Mouse (Mus musculus): ENCODE data around the gene Nrros.

The Nrros gene

DNA sequence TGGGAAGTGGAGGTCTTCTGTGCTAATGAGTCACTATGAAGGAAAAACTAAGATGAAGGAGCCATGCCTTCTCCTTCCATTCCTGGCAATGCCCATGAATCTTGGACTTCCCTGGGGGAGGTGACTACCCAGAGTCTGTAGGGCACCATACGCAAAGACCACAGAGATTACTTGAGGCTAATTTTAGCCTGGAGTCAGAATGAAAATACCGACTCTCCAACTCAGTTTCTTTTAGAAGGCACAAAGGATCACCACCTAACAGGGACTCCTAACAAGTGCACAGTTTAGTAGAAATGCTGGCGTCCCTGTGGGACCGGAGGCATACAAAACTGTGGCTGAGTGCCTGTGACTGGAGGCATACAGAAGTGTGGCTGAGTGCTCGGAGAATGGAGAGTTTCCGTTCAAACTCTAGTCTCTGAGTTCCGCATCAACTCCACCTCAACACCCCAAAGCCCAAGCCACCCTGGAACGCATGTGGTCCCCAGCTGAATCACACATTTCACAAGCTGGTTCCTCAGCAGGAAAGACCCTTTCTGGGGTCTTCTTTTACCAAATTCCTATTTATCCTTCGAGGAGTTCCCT lies 4.6 kb downstream of the Nrros start:
- DNase-seq (ENCODE audit: low spot score): no peak

DNA sequence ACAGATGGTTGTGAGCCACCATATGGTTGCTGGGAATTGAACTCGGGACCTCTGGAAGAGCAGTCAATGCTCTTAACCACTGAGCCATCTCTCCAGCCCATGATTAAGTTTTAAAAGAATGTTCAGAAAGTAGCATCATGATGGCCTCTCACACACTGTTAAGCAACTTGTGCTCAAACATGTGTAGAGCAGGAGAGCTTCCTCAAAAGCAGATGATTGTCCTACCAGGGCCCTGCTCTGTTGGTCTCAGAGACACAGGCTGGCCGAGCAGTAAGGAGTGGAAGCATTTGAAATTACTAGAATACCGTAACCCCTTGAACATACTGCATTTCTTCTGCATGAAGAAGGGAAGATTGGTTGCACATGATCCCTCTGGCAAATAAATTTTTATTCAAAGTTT lies 6.4 kb downstream of the Nrros start:
- DNase-seq (ENCODE audit: low spot score): no peak

DNA sequence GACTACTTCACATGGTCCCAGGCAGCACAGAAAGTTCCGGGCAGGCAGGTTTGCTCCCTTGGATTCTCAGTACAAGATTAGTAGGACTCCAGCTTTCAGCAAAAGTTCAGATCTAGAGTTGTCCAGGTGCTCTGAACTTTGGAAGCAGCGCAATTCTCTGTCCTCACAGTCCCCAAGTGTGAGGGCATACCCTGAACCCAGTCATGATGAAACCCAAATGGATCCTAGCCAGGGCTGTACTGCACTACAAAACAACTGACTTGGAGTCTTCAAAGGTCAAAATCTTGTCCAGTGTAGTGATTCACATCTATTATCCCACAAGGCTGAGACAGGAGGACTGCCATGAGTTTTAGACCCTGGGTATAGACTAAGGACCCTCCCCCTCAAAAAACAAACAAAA lies 8.0 kb downstream of the Nrros start:
- DNase-seq (ENCODE audit: low spot score): peak; percentile 62

DNA sequence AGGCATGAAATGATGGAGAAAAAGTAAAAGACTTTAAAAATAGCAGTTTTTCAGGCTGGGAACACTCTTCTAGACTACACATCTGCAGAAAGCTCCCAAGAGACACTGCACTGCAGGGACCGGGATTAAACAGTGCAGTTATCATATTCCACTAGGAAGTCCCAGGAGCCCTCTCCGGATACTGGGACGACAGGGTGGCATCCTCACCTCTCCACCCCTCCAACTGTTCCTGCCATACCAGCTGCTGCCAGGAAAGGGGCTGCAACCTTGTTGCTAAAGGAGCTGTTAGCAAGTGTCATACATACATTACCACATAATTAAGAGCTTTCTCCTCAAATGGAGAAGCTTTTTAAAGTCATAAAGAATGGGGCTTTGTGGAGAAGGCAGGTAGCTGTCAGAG lies 8.7 kb downstream of the Nrros start:
- DNase-seq (ENCODE audit: low spot score): no peak

DNA sequence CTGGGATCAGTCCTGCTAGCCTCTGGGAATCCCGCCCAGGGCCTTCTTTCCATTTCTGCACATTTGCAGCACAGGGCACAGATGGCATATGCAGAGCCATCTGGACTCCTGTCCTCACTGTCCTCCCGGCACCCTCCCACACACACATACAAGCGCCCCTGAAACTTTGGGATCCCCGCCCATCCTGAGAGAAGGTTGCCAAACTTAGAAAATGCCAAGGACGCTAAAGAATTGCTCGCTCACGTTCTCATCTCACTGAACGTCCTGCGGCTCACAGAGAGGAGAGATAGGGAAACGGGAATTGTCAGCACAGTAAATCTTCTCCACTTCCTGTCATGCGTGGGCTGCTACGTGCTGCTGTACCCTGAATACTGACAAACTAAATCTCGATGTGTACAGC lies 11.0 kb downstream of the Nrros start:
- DNase-seq (ENCODE audit: low spot score): no peak

DNA sequence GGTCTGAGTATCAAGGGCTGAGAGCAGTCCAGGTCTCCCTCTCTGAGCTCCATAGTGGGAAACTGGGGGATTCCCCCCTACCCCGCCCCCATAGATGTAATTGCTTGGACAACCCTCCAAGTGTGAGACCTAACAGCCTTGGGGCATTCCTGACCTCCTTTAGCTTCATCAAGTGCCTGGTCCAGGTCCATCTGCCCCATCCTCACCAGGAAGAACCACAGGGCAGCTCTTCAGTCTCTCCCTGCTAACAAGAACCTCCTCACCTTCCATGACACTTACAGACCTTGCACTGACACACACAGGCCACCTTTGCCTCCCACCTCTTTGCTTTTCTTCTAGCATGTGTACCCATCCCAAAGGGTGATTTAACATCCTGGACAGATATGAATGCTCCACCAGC lies 11.4 kb downstream of the Nrros start:
- DNase-seq (ENCODE audit: low spot score): no peak

DNA sequence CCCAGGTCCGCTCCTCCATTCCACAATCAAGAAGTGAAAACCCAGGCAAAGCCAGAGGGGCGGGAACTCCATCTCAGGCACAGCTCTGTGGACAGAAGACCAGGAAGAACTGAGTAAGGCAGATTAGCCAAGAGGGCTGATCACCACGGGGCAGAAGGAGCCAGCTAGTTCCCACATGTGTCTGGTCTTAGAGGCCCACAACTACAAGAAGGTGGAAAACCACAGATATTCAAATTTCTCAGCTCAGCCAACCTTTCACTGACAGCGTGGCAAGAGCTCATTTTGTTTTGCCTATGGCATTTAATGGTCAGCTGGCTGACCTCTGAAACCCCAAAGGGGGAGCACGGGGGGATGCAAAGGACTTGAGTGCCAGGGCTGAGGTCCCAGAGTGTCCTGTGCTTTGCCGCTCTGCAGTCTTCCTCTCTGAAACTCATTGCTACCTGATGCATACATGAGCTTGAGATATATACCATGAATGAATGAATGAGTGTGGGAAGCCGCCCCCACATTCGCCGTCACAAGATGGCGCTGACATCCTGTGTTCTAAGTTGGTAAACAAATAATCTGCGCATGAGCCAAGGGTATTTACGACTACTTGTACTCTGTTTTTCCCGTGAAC lies 17.7 kb downstream of the Nrros start:
- no peak for DNase-seq (ENCODE audit: low spot score)

DNA sequence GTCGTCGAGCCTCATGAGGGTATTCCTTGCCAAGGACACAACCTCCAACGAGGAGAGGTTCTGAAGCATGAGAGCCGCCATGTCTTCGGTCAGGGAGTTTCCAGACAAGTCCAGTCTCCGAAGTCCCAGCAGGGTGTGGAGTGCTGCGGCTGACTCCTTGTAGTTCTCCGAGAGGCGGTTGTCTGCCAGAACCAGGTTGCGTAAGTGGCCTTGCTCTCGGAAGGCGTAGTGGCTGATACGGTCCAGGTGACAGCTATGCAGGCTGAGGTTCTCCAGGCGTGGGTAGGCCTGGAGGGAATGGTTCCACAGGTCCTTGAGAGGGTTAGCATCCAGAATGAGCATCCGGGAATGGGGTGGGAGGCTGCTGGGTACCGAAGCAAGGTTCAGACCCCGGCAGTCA lies 20.8 kb downstream of the Nrros start:
- DNase-seq (ENCODE audit: low spot score): no peak

DNA sequence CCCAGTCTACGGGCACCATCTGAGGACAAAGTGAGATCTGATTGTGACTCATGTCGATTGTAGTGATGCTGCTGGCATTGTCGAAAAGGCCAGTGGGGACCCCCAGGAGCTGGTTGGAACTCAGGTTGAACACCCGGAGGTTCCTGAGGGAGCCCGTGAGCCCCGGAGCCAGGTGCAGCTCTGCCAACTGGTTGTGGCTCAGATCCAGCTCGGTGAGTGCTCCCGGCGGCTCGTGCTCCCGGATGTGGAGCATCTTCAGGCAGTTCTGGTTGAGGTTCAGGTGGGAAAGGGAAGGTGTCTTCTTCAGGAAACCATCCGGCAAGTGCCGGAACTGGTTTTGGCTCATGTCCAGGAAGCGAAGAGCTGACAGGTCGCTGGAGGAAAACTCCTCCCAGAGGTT lies 21.6 kb downstream of the Nrros start:
- no peak for DNase-seq (ENCODE audit: low spot score)

DNA sequence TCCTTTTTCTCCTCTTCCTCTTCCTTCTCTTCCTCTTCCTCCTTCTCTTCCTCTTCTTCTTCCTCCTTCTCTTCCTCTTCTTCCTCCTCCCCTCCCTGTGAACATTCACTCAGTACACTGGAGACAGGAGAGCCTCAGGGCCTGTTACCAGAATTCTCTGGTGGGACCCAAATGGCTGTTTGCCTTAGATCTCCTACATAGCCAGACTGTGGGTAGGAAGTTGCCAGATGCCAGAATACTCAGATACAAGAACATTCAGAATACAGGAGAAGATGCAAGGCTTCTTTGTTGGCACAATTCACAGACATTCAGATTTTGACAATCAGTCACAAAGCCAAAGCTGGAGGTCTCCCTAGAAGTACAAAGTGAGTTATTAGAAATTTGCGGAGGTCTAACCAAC lies 26.4 kb downstream of the Nrros start:
- no peak for DNase-seq (ENCODE audit: low spot score)

DNA sequence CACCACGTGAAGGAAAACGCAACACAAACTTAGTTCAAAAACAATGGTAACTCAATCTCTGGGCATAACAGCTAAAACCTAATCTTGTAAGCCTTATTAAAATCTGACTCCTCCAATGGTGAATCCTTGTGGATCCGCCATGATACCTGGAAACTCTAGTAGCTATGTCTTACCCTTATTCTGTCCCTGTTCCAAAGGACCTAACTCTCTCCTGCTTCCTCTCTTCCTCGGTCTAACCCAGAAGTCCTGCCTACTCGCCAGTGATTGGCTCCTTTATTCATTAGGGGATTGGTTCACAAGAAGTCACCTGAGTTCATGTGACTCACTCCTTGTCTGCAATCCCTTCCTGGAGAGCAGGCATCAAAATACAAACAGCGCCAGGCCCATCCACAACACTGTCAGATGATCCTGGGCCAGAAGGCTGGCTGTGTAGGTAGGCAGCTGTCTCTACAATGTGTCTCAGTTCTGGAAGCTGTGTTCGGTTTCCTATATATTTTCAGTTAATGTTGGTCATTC lies 29.5 kb downstream of the Nrros start:
- no peak for DNase-seq (ENCODE audit: low spot score)

DNA sequence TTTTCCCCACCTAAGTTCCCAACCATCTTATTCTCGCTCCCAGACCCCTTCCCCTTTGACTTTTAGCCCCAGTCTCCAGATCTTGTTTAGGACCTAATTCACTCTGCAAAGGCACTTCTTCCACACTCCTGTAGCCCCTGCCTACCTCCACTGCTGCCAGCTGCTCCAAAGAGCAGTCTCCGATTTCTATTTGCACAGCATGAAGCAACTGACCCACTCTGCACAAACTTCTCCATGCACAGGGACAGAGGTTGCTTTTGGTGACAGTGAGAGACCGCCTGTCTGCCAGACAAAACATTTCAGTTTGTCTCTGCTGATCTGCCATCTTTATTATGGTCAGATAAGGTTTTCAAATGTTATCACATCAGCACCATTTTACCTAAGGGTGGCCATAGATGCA lies 32.2 kb downstream of the Nrros start:
- DNase-seq (ENCODE audit: low spot score): no peak

DNA sequence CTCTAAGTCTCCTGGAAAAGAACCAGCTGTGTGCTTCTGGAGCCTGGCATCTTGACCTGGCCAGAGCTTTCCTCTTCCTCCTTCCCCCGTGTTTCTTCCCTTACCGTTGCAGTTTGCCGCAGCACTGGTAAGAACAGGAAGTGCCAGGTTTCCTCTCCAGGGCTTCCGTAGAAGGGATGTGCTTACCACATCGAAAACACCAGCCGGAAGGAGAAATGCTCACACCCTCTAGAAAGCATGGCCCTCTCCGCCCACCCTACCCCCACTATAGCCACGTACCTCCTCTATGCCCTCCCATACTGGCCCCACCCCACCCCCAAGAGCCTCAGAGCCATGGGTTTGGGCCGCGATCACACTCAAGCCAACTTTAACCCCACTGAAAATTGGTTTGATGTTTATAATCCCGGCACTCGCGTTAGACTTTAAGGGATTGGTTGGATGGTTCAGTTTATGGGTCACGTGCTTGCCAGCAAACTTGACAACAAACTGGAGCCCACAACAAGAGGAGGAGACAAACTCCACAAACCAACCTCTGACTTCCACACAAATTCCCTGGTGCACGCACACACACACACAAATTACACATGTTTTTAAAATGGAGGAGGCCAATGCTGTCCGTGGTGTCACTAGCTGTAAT lies 35.1 kb downstream of the Nrros start:
- no peak for DNase-seq (ENCODE audit: low spot score)

DNA sequence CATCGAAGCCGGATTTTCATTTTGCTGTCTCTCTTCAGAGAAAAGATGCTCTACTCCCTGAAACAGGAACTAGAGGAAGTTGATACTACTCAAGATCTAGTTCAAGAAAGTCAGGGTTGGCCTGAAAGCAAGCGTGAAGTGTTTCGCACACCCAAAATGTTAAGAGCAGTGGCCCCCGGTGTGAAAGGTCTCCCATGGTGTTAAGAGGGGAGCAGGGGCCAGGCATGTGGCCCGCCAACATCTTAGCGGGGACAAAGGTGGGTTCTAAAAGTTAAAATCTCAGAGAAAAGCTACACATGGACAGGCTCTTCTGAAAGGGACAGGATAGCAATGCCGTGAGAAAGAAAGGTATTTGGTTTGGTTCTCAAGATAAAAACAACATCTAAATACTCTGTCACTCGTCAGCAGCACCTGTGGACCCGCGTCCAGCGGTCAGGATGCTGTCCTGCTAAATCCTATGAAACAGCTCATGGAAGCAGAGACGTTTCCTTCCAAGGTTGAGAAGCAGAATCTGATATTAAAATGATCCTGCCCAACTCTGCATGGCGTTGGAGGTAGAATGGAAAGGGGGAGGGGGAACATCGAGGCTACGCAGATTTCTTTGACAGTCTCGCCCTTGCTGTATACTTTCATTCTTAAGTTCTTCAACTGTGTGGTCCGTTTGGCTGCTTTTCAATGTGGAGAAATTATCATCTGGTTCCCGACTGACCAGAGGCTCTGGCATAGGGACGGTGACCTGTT lies 35.8 kb downstream of the Nrros start:
- DNase-seq (ENCODE audit: low spot score): no peak

DNA sequence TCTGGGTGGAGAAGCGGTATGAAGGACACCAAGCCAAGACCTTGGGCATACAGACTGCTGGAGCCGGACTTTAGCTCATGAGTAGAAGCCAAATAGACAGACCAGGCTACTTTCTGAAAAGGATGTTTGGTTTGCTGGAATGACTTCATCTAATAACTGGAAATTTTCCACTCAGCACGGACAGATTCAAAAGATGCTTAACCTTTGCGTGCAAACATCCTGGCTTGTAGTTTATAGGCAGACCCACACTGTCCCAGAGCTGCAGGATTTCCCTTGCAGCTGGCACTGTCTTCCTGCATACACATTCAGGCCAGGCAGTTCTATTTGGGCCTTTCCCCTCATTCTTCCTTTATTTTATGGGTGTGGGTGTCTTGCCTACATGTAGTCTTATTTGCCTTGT lies 38.3 kb downstream of the Nrros start:
- DNase-seq (ENCODE audit: low spot score): no peak

DNA sequence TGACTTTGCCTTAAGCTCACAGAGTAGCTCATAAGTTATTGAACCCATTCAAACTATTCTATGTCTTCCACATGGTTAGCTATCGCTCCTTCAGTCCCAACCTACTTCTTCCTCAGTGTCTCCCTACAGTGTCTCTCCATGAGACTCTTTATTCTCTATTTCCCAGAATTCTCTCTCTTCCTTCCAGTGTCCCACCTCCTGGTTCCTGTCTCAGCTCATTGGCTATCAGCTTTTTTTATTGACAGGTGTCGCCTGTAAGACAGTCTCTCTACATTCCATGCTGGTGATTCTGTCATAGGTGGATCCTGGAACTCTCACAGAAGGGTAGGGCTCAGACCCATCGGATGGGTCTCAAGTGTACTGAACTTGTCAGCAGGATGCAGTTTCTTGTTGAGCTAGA lies 40.0 kb downstream of the Nrros start:
- DNase-seq (ENCODE audit: low spot score): no peak

DNA sequence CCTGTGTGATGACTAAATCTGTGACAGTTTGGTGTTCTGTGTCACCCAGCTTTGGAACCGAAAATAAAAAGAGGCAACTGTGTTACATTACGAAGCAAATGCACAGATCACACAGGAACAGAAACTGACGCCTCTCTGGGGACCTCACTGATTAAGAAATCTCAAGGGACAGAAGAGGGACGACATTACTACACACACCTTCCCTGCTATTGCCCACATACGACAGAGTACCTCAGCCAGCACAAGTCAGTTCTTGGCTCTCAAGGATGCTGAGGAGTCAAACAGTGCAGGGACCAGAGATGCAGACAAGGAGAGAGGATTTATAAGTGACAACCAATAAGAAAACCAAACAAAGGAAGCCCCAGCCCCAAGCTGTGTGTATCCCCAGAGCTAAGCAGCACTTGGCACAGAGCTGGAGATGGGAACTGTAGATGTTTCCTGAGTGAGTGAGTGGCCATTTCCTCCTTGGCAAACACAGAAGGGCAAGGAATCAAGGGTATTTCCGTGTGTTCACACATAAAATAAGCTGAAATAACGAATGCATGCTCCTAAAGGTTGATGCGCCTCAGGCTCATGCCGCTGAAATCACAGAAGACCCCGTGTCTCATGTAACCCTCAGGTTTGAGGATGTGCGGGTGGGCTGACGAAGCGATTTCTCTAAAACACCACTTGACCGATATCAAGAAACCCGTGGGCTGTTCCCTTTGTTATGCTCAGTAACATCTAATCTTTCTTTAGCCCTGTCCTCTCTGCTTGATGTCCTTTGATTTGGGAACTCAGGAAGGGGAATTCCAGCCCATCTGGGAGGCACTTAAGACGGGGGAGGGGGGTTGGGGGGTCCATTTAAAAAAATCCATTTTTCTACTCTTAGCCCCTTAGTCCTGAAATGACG lies 40.7 kb downstream of the Nrros start:
- DNase-seq (ENCODE audit: low spot score): no peak

DNA sequence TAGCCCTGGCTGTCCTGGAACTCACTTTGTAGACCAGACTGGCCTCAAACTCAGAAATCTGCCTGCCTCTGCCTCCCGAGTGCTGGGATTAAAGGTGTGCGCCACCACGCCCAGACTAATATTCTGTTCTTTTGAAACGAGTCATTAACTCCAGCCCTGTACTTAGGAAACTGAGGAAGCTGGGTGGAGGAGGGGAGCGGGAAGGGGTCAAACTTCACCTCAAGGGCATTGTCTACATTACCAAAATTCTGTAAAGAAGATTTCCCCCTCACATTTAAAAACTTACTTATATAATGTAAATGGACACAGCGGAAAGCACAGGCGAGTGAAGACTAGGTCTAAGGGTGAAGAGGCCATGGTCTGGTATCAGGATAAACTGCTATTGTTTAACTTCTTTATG lies 41.4 kb downstream of the Nrros start:
- no peak for DNase-seq (ENCODE audit: low spot score)

DNA sequence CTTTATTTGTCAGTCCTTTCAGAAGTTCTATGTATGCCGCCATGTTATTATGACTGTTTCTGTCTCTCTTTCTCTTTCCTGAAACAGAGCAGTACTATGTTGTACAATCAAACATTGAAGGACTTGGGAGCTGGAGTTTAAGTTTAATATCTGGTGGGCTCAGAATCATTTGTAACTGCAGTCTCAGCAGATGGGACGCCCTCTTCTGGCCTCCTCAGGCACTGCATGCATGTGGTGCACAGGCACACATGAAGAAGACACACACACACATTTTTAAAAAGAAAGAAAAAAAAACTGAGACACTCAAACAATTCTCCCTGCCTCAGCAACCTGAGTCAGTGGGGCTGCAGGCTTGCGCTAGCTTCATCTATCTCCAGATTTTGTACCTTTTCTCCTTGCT lies 44.9 kb downstream of the Nrros start:
- no peak for DNase-seq (ENCODE audit: low spot score)

DNA sequence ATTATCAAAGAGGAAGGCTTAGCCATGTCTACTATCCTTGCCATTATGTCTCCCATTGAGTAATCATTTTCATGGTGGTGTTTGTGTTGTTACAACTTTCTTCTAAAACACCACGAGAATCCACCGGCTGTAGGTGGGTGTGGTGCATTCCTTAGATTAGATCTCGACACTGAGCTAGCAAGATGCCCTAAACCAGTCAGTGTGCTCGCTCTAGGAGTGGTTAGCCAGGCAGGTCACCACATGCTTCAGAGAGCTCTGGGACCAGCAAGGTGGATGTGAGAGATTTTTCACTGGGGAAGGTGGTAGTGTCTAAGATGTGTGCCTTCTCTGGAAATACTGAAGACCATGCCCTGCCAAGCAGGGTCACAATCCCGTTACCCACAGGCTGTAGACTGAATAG lies 49.2 kb downstream of the Nrros start:
- no peak for DNase-seq (ENCODE audit: low spot score)

DNA sequence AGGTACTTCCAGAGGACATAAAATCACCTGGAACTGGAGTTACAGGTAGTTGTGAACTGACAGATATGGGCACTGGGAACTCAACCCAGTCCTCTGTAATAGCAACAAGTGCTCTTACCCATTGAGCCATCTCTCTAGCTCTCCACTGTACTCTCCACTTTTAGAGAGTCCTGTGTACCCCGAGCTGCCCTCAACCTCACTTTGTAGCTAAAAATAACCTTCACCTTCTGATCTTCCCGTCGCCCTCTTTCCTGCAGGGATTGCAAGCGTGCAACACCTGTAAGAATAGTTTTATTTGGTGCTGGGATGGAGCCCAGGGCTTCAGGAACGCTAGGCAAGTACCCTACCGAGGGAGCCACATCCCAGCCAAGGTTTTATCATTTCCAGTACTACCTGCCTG lies 49.6 kb downstream of the Nrros start:
- DNase-seq (ENCODE audit: low spot score): no peak
